Mouse (Mus musculus) CH12.LX (cell line): ENCODE measurements around the gene Il11ra1. TPM values are rescaled to one million over a fixed set of nuclear protein-coding genes. Genes with fewer than 3 reads are reported as not detected.

Experiments used
- DNase-seq: peaks from one replicate; pipeline ENCODE4 v3.0.0-alpha.2; 2013; ENCODE audit errors: extremely low read depth
- H3K27ac ChIP-seq: 2 replicates; pipeline ENCODE4 v1.5.1; 2012; ENCODE audit warnings: low read depth, mild to moderate bottlenecking, control low read depth, moderate library complexity; ENCODE audit not compliant: insufficient read depth
- H3K27me3 ChIP-seq: replicated peaks from 2 replicates; pipeline ENCODE3; 2012; ENCODE audit warnings: inconsistent platforms
- H3K36me3 ChIP-seq, 2 experiments: replicated peaks in 1 of 2; 2 replicates each; pipeline versions ENCODE3 to v1.6.1; 2012; ENCODE audit warnings: inconsistent platforms in 1 of 2, low read length in 1 of 2, mild to moderate bottlenecking in 1 of 2, mixed read lengths in 1 of 2, moderate library complexity in 1 of 2; ENCODE audit not compliant: control insufficient read depth in 1 of 2, insufficient read depth in 1 of 2
- H3K4me1 ChIP-seq, 2 experiments: 2 replicates each; pipeline ENCODE4 v1.6.1; 2012; ENCODE audit warnings: inconsistent platforms in 1 of 2, moderate library complexity in 1 of 2; ENCODE audit not compliant: insufficient read depth in 2 of 2, control insufficient read depth in 1 of 2
- H3K4me2 ChIP-seq: 2 replicates; pipeline ENCODE4 v1.6.1; 2012; ENCODE audit warnings: low read depth, mild to moderate bottlenecking, control low read depth; ENCODE audit not compliant: poor library complexity, insufficient read depth, severe bottlenecking
- H3K4me3 ChIP-seq, 3 experiments: fragments of 150-350 bp in 1 of 3; sonication (generic) in 1 of 3; replicated peaks in 1 of 3; 2 replicates each; pipeline versions ENCODE3 to v1.5.1; 2011 to 2012; ENCODE audit warnings: low read depth in 2 of 3, low read length in 2 of 3, mild to moderate bottlenecking in 2 of 3, moderate library complexity in 2 of 3, control low read depth in 1 of 3, improper control_type of control experiment in 1 of 3, inconsistent platforms in 1 of 3, mixed read lengths in 1 of 3; ENCODE audit not compliant: poor library complexity in 1 of 3
- H3K79me2 ChIP-seq: replicated peaks from 2 replicates; pipeline ENCODE4 v1.6.1; 2012; ENCODE audit warnings: mild to moderate bottlenecking, moderate library complexity; ENCODE audit not compliant: control insufficient read depth, poor library complexity, insufficient read depth, severe bottlenecking; ENCODE audit errors: extremely low read depth
- H3K9ac ChIP-seq: 2 replicates; pipeline ENCODE4 v1.6.1; 2012; ENCODE audit warnings: low read depth, mild to moderate bottlenecking, control low read depth, moderate library complexity; ENCODE audit not compliant: insufficient read depth
- H3K9me3 ChIP-seq: replicated peaks from 2 replicates; pipeline ENCODE3; 2012; ENCODE audit warnings: low read length, inconsistent platforms, mixed read lengths
- BHLHE40 ChIP-seq: IDR thresholded peaks from 2 replicates; pipeline ENCODE4 v1.6.1; 2011; ENCODE audit warnings: mild to moderate bottlenecking, low read depth, low read length, improper control_type of control experiment
- CHD2 ChIP-seq: IDR thresholded peaks from 2 replicates; pipeline ENCODE4 v1.6.1; 2011; ENCODE audit warnings: low read length, improper control_type of control experiment
- CTCF ChIP-seq, 2 experiments: IDR thresholded peaks in 1 of 2; conservative IDR thresholded peaks in 1 of 2; 2 replicates each; pipeline ENCODE4 v1.5.1; 2011 to 2012; ENCODE audit warnings: low read depth in 2 of 2, low read length in 2 of 2, improper control_type of control experiment in 1 of 2, inconsistent platforms in 1 of 2, mild to moderate bottlenecking in 1 of 2, moderate library complexity in 1 of 2
- E2F4 ChIP-seq: IDR thresholded peaks from 2 replicates; pipeline ENCODE4 v1.6.1; 2011; ENCODE audit warnings: low read depth, low read length, improper control_type of control experiment; ENCODE audit not compliant: insufficient replicate concordance
- ELF1 ChIP-seq: IDR thresholded peaks from 2 replicates; pipeline ENCODE4 v1.6.1; 2014; ENCODE audit warnings: low read depth, mild to moderate bottlenecking, inconsistent platforms, low read length, improper control_type of control experiment
- EP300 ChIP-seq: IDR thresholded peaks from 2 replicates; pipeline ENCODE4 v1.6.1; 2011; ENCODE audit warnings: low read length, improper control_type of control experiment
- GABPA ChIP-seq: IDR thresholded peaks from 2 replicates; pipeline ENCODE4 v1.6.1; 2012; ENCODE audit warnings: low read depth, low read length, improper control_type of control experiment, inconsistent platforms; ENCODE audit not compliant: insufficient replicate concordance
- IRF4 ChIP-seq: IDR thresholded peaks from 2 replicates; pipeline ENCODE4 v1.6.1; 2014; ENCODE audit warnings: low read depth, mild to moderate bottlenecking, inconsistent platforms, low read length, improper control_type of control experiment
- JUND ChIP-seq: conservative IDR thresholded peaks from 2 replicates; pipeline ENCODE4 v1.6.1; 2011; ENCODE audit warnings: low read depth, low read length, improper control_type of control experiment
- KAT2A ChIP-seq: IDR thresholded peaks from 2 replicates; pipeline ENCODE4 v1.6.1; 2012; ENCODE audit warnings: low read length, improper control_type of control experiment, inconsistent platforms; ENCODE audit not compliant: insufficient replicate concordance
- MAX ChIP-seq: IDR thresholded peaks from 2 replicates; pipeline ENCODE4 v1.6.1; 2011; ENCODE audit warnings: low read length, improper control_type of control experiment
- MEF2A ChIP-seq: IDR thresholded peaks from 2 replicates; pipeline ENCODE4 v1.6.1; 2014; ENCODE audit warnings: low read depth, mild to moderate bottlenecking, inconsistent platforms, low read length, improper control_type of control experiment, borderline replicate concordance
- MXI1 ChIP-seq: IDR thresholded peaks from 2 replicates; pipeline ENCODE4 v1.6.1; 2011; ENCODE audit warnings: mild to moderate bottlenecking, low read depth, low read length, improper control_type of control experiment
- MYC ChIP-seq: IDR thresholded peaks from 2 replicates; pipeline ENCODE4 v1.6.1; 2011; ENCODE audit warnings: low read depth, mild to moderate bottlenecking, improper control_type of control experiment, low read length
- NELFE ChIP-seq: IDR thresholded peaks from 2 replicates; pipeline ENCODE4 v1.6.1; 2011; ENCODE audit warnings: low read depth, low read length, improper control_type of control experiment
- NRF1 ChIP-seq: IDR thresholded peaks from 2 replicates; pipeline ENCODE4 v1.6.1; 2014; ENCODE audit warnings: low read depth, mild to moderate bottlenecking, inconsistent platforms, low read length, improper control_type of control experiment, moderate library complexity
- POLR2AphosphoS2 ChIP-seq: IDR thresholded peaks from 2 replicates; pipeline ENCODE4 v1.6.1; 2011; ENCODE audit warnings: low read depth, low read length, improper control_type of control experiment
- RAD21 ChIP-seq: IDR thresholded peaks from 2 replicates; pipeline ENCODE4 v1.6.1; 2011; ENCODE audit warnings: low read depth, mild to moderate bottlenecking, low read length, improper control_type of control experiment, moderate library complexity
- RCOR1 ChIP-seq: conservative IDR thresholded peaks from 2 replicates; pipeline ENCODE4 v1.6.1; 2012; ENCODE audit warnings: low read depth, mild to moderate bottlenecking, inconsistent platforms, low read length, improper control_type of control experiment
- SIN3A ChIP-seq: IDR thresholded peaks from 2 replicates; pipeline ENCODE4 v1.6.1; 2012; ENCODE audit warnings: low read length, improper control_type of control experiment, inconsistent platforms
- SMC3 ChIP-seq: IDR thresholded peaks from 2 replicates; pipeline ENCODE4 v1.6.1; 2011; ENCODE audit warnings: low read depth, low read length, improper control_type of control experiment
- UBTF ChIP-seq: IDR thresholded peaks from 2 replicates; pipeline ENCODE4 v1.6.1; 2012; ENCODE audit warnings: low read depth, mild to moderate bottlenecking, inconsistent platforms, low read length, improper control_type of control experiment, moderate library complexity
- USF1 ChIP-seq: IDR thresholded peaks from 2 replicates; pipeline ENCODE4 v1.6.1; 2014; ENCODE audit warnings: low read depth, mild to moderate bottlenecking, inconsistent platforms, low read length, improper control_type of control experiment
- ZKSCAN1 ChIP-seq: IDR thresholded peaks from 2 replicates; pipeline ENCODE4 v1.6.1; 2012; ENCODE audit warnings: low read depth, inconsistent platforms, low read length, improper control_type of control experiment, borderline replicate concordance
- ZMIZ1 ChIP-seq: IDR thresholded peaks from 2 replicates; pipeline ENCODE4 v1.6.1; 2012; ENCODE audit warnings: low read depth, mild to moderate bottlenecking, inconsistent platforms, low read length, improper control_type of control experiment
- ZNF384 ChIP-seq: IDR thresholded peaks from 2 replicates; pipeline ENCODE4 v1.6.1; 2012; ENCODE audit warnings: low read depth, low read length, improper control_type of control experiment, inconsistent platforms
- dilution Hi-C: fragments of 300-500 bp; cut with MboI; formaldehyde crosslinking; loops from 2 replicates; pipeline ENCODE4 v1.14.3; 2020; ENCODE audit warnings: low sequenced_read_pairs; ENCODE audit not compliant: extremely low pct_unique_long_range_greater_than_20kb, extremely low pct_ligation_motif_present
- in situ Hi-C: fragments of 300-500 bp; cut with MboI; formaldehyde crosslinking; loops from 3 replicates; pipeline ENCODE4 v1.14.3; 2019; ENCODE audit warnings: low sequenced_read_pairs, low pct_ligation_motif_present, low pct_unique_long_range_greater_than_20kb, mixed read lengths
- polyA plus RNA-seq: library from polyadenylated mRNA; unstranded; fragments of >175 nt; gene quantifications from 2 replicates; pipeline ENCODE4 v1.2.1, GENCODE M21; 2012; ENCODE audit warnings: low read depth; ENCODE audit not compliant: insufficient read length
- total RNA-seq, 2 experiments: library from RNA; depleted of rRNA; stranded (reverse); fragments of 300-350 nt in 1 of 2; fragments of >200 nt in 1 of 2; gene quantifications; 2 replicates each; pipeline ENCODE4 v1.2.3; 2012 to 2014

Il11ra1 gene
- total and polyA plus RNA-seq, 3 experiments = 1.3 to 4.8 (median 4.2) TPM

DNA sequence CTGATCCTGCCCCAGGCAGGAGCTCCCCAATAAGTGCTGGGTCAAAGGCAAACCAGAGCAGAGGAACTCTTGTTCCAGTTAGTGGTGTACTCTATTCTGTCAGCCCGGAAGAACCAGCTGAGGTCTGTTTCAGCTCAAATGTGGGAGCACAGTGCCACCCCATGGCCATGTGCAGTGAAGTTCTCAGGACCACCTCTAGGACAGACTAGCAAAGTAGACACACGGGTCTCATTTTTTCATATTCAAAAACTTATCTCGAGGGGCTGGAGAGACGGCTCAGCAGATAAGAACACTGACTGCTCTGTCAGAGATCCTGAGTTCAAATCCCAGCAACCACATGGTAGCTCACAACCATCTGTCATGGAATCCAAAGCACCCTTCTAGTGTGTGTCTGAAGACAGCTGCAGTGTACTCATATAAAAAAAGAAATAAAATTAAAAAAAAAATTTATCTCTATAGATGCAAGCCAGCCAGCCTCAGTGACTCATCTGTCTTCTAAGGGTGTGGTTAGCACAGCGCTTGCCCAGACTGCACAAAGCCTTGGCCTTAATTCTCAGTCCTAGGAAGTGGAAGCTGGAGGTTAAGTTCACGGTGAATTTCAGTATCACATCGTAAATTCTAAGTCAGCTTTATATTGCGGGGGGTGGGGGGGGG lies 37.9 kb downstream of the Il11ra1 start:
- H3K9me3 ChIP-seq = peaks cover 3% of the 10 kb centered on the region
- H3K4me3 ChIP-seq = no peak overlapping the region
- H3K79me2 ChIP-seq = 0 out of 2 replicates have a peak, but pooled peaks cover 8% of the 10 kb centered on the region
- peak; percentile 70 for DNase-seq
- peaks cover 26% of the 10 kb centered on the region for H3K27me3 ChIP-seq
- dilution Hi-C loops (no loop called here), in situ Hi-C loops (no loop called here)
- no peak for TF ChIP-seq BHLHE40
- TF ChIP-seq ELF1 = peak; percentile 79
- peak; percentile 53; the same call in 1 of the 2 replicates for TF ChIP-seq CHD2
- no peak for TF ChIP-seq ZNF384
- peak; percentile 59; the same call in 1 of the 2 replicates for TF ChIP-seq MAX
- TF ChIP-seq KAT2A = no peak
- peak; percentile 86 for TF ChIP-seq RAD21
- TF ChIP-seq CTCF (conservative IDR thresholded peaks at IDR 0.05 in 1 of 2, IDR thresholded peaks at IDR 0.05 in 1 of 2; ENCODE audit: low read depth in 2 of 2, low read length in 2 of 2) = peak; percentile 50 to 89; a peak in 3 of 4 replicates
- peak; percentile 90 for TF ChIP-seq POLR2AphosphoS2
- TF ChIP-seq SMC3 = peak; percentile 73
- TF ChIP-seq SIN3A = peak; percentile 53; the same call in 1 of the 2 replicates
- peak; percentile 49; the same call in 1 of the 2 replicates for TF ChIP-seq NELFE
- TF ChIP-seq IRF4 = peak; percentile 30; the same call in 1 of the 2 replicates
- TF ChIP-seq JUND = no peak
- 0 out of 2 replicates have a peak, but pooled peaks have one; percentile 11 for TF ChIP-seq NRF1
- peak; percentile 20; the same call in 1 of the 2 replicates for TF ChIP-seq MEF2A
- no peak for TF ChIP-seq USF1
- 0 out of 2 replicates have a peak, but pooled peaks have one; percentile 20 for TF ChIP-seq ZMIZ1
- TF ChIP-seq RCOR1 = no peak
- no peak overlapping the region for H3K9ac ChIP-seq
- peaks cover 8 to 15% of the 10 kb centered on the region in 2 experiments; a peak in 3 of 4 replicates for H3K4me1 ChIP-seq
- H3K36me3 ChIP-seq = peaks cover 13 to 19% of the 10 kb centered on the region in 2 experiments
- no peak overlapping the region for H3K4me2 ChIP-seq
- H3K27ac ChIP-seq = no peak overlapping the region

DNA sequence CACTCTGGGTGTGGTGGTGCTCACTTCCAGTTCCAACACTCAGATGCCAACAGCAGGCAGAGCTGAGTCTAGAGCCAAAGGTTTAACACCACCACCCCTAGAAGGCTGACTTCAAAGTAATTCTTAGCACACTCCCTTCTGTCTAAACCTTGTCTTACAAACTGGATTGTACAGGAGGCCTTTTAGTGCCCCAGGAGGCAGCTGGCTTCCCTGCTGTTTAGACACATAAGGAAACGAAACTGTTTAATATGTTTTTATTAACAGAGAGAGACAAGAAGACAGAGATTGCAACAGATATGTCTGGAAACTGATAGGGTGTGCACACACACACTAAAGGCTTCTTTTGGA lies 38.4 kb downstream of the Il11ra1 start:
- DNase-seq = no peak
- dilution Hi-C loops (no loop called here), in situ Hi-C loops (no loop called here)
- TF ChIP-seq GABPA (no peak), NELFE (no peak), ZKSCAN1 (no peak), MEF2A (no peak), MYC (no peak), E2F4 (no peak), EP300 (no peak), MXI1 (no peak), UBTF (no peak)
- Histone ChIP-seq H3K27ac (no peak overlapping the region), H3K4me1 (peaks cover 8 to 15% of the 10 kb centered on the region in 2 experiments; a peak in 3 of 4 replicates), H3K36me3 (peaks cover 13 to 19% of the 10 kb centered on the region in 2 experiments), H3K4me3 (no peak overlapping the region), H3K9me3 (peaks cover 5% of the 10 kb centered on the region), H3K79me2 (0 out of 2 replicates have a peak, but pooled peaks cover 8% of the 10 kb centered on the region), H3K4me2 (no peak overlapping the region), H3K9ac (no peak overlapping the region), H3K27me3 (peaks cover 26% of the 10 kb centered on the region)
